In genomic region chr3:66544139-66544933, GRCm38 (mm10) we compare ENCODE assay signal across 22 mouse cellular contexts.
DNase-seq lines count a peak whose midpoint lies in the region; ATAC-seq and TF ChIP-seq lines count a peak whose summit lies in the region.
"Had no signal": no experiment of that assay in that cellular context is flagged by ENCODE, and none has a peak within 500 bp of the region (broad histone marks: within the 10 kb centered on the region; RNA-seq: fewer than 3 reads in every experiment).

No protein-coding gene starts in this region.

- H3K9me3 ChIP-seq in embryonic facial prominence, embryonic 14.5 days (ENCODE audit: control insufficient read depth, low read length), result peaks cover 6% of the 10 kb centered on the region; the same call in 1 of the 2 replicates
- H3K9me3 ChIP-seq in embryonic facial prominence, embryonic 10.5 days, result no peaks in the 10 kb centered on the region
- no peaks in the 10 kb centered on the region for H3K9me3 ChIP-seq in limb, embryonic 10.5 days (replicated peaks)
- H3K9me3 ChIP-seq in lung, embryonic 14.5 days (ENCODE audit: low read depth, low read length), result no peaks in the 10 kb centered on the region
- H3K9me3 ChIP-seq in stomach, postnatal 0 days (ENCODE audit: control insufficient read depth, low read length), result no peaks in the 10 kb centered on the region
- H3K9me3 ChIP-seq in intestine, postnatal 0 days (ENCODE audit: control insufficient read depth), result no peaks in the 10 kb centered on the region
- H3K9me3 ChIP-seq: embryonic facial prominence, embryonic 12.5 days; liver, embryonic 13.5 days; neural tube, embryonic 15.5 days had no signal

- peak; percentile 87 for DNase-seq in embryonic facial prominence, embryonic 14.5 days (ENCODE audit: low spot score)
- DNase-seq in embryonic facial prominence, embryonic 10.5 days (ENCODE audit: low spot score), result no peak
- no peak for DNase-seq in limb, embryonic 10.5 days (ENCODE audit: low spot score)
- peak; percentile 74 for DNase-seq in lung, embryonic 14.5 days
- peak; percentile 79 for DNase-seq in lung, postnatal 25 days (ENCODE audit: low spot score)
- no peak for DNase-seq in stomach, postnatal 0 days (ENCODE audit: low spot score)
- no peak for DNase-seq in right cerebral cortex, postnatal 25 days
- DNase-seq: cerebellum, adult 11-12 months; cerebellum, postnatal 14 days; gastrocnemius, postnatal 10 days; kidney, adult 18-20 months; left cerebral cortex, postnatal 4 days; liver, embryonic 13.5 days; right cerebral cortex, adult 18-20 months had no signal

- no peak overlapping the region for H3K27ac ChIP-seq in embryonic facial prominence, embryonic 14.5 days (replicated peaks; ENCODE audit: low read depth, low read length)
- H3K27ac ChIP-seq in embryonic facial prominence, embryonic 10.5 days (replicated peaks), result no peak overlapping the region
- H3K27ac ChIP-seq in limb, embryonic 10.5 days, result 0 out of 2 replicates have a peak overlapping the region, but pooled peaks have one; percentile 25
- H3K27ac ChIP-seq in lung, embryonic 14.5 days (ENCODE audit: low read depth), result no peak overlapping the region
- no peak overlapping the region for H3K27ac ChIP-seq in stomach, postnatal 0 days (replicated peaks)
- no peak overlapping the region for H3K27ac ChIP-seq in intestine, postnatal 0 days (ENCODE audit: low read depth, low read length)
- H3K27ac ChIP-seq: embryonic facial prominence, embryonic 12.5 days; forebrain, embryonic 15.5 days; hindbrain, embryonic 13.5 days; left cerebral cortex, adult 2 months; liver, embryonic 13.5 days; midbrain, embryonic 12.5 days; neural tube, embryonic 15.5 days had no signal

- no peaks in the 10 kb centered on the region for H3K27me3 ChIP-seq in embryonic facial prominence, embryonic 14.5 days (replicated peaks; ENCODE audit: control insufficient read depth, insufficient read depth, low read length)
- no peaks in the 10 kb centered on the region for H3K27me3 ChIP-seq in embryonic facial prominence, embryonic 10.5 days (replicated peaks; ENCODE audit: low read depth, poor library complexity, severe bottlenecking)
- no peaks in the 10 kb centered on the region for H3K27me3 ChIP-seq in limb, embryonic 10.5 days (ENCODE audit: low read depth, poor library complexity, severe bottlenecking)
- no peaks in the 10 kb centered on the region for H3K27me3 ChIP-seq in lung, embryonic 14.5 days (ENCODE audit: insufficient read depth, low read length)
- H3K27me3 ChIP-seq in stomach, postnatal 0 days (ENCODE audit: control insufficient read depth, insufficient read depth, low read length), result no peaks in the 10 kb centered on the region
- no peaks in the 10 kb centered on the region for H3K27me3 ChIP-seq in intestine, postnatal 0 days (replicated peaks; ENCODE audit: control insufficient read depth, insufficient read depth, low read length)
- H3K27me3 ChIP-seq: embryonic facial prominence, embryonic 12.5 days; hindbrain, embryonic 13.5 days; liver, embryonic 13.5 days; neural tube, embryonic 15.5 days had no signal

- no peak overlapping the region for H3K4me2 ChIP-seq in embryonic facial prominence, embryonic 14.5 days (ENCODE audit: low read depth, low read length)
- H3K4me2 ChIP-seq in lung, embryonic 14.5 days, result no peak overlapping the region
- no peak overlapping the region for H3K4me2 ChIP-seq in stomach, postnatal 0 days (replicated peaks; ENCODE audit: low read depth)
- H3K4me2 ChIP-seq in intestine, postnatal 0 days (replicated peaks; ENCODE audit: low read depth), result no peak overlapping the region
- H3K4me2 ChIP-seq: embryonic facial prominence, embryonic 12.5 days; forebrain, embryonic 15.5 days; hindbrain, embryonic 13.5 days; liver, embryonic 13.5 days; midbrain, embryonic 12.5 days; neural tube, embryonic 15.5 days had no signal

- no peak overlapping the region for H3K4me3 ChIP-seq in embryonic facial prominence, embryonic 14.5 days (ENCODE audit: low read depth, low read length)
- no peak overlapping the region for H3K4me3 ChIP-seq in embryonic facial prominence, embryonic 10.5 days
- no peak overlapping the region for H3K4me3 ChIP-seq in limb, embryonic 10.5 days
- no peak overlapping the region for H3K4me3 ChIP-seq in lung, embryonic 14.5 days (ENCODE audit: low read depth, low read length)
- H3K4me3 ChIP-seq in stomach, postnatal 0 days (ENCODE audit: low read depth, low read length), result no peak overlapping the region
- no peak overlapping the region for H3K4me3 ChIP-seq in intestine, postnatal 0 days (ENCODE audit: low read depth, low read length)
- H3K4me3 ChIP-seq: embryonic facial prominence, embryonic 12.5 days; erythroblast, embryonic 14.5 days; forebrain, embryonic 15.5 days; hindbrain, embryonic 13.5 days; left cerebral cortex, adult 2 months; liver, embryonic 13.5 days; midbrain, embryonic 12.5 days; neural tube, embryonic 15.5 days had no signal

- TF ChIP-seq CTCF in lung, embryonic 14.5 days (IDR thresholded peaks at IDR 0.05; ENCODE audit: low read depth), result no peak
- TF ChIP-seq CTCF in stomach, postnatal 0 days (IDR thresholded peaks at IDR 0.05; ENCODE audit: low read depth), result no peak
- TF ChIP-seq CTCF in intestine, postnatal 0 days (IDR thresholded peaks at IDR 0.05; ENCODE audit: low read depth), result no peak

- no peaks in the 10 kb centered on the region for H3K36me3 ChIP-seq in embryonic facial prominence, embryonic 14.5 days (ENCODE audit: control insufficient read depth, insufficient read depth, low read length)
- H3K36me3 ChIP-seq in embryonic facial prominence, embryonic 10.5 days (replicated peaks), result no peaks in the 10 kb centered on the region
- H3K36me3 ChIP-seq in limb, embryonic 10.5 days, result no peaks in the 10 kb centered on the region
- H3K36me3 ChIP-seq in lung, embryonic 14.5 days (ENCODE audit: insufficient read depth), result no peaks in the 10 kb centered on the region
- H3K36me3 ChIP-seq in stomach, postnatal 0 days (ENCODE audit: control insufficient read depth, insufficient read depth, low read length), result no peaks in the 10 kb centered on the region
- no peaks in the 10 kb centered on the region for H3K36me3 ChIP-seq in intestine, postnatal 0 days (ENCODE audit: control insufficient read depth, insufficient read depth)
- H3K36me3 ChIP-seq: embryonic facial prominence, embryonic 12.5 days; forebrain, embryonic 15.5 days; hindbrain, embryonic 13.5 days; liver, embryonic 13.5 days; midbrain, embryonic 12.5 days; neural tube, embryonic 15.5 days had no signal

- no peak overlapping the region for H3K9ac ChIP-seq in embryonic facial prominence, embryonic 14.5 days (ENCODE audit: low read depth, low read length)
- H3K9ac ChIP-seq in lung, embryonic 14.5 days, result no peak overlapping the region
- H3K9ac ChIP-seq in stomach, postnatal 0 days (ENCODE audit: low read length), result no peak overlapping the region
- H3K9ac ChIP-seq in intestine, postnatal 0 days (ENCODE audit: low read depth, low read length), result no peak overlapping the region
- H3K9ac ChIP-seq: embryonic facial prominence, embryonic 12.5 days; forebrain, embryonic 15.5 days; hindbrain, embryonic 13.5 days; liver, embryonic 13.5 days; midbrain, embryonic 12.5 days; neural tube, embryonic 15.5 days had no signal

- WGBS in embryonic facial prominence, embryonic 14.5 days, result 63% methylated on average over 5 of the region's 5 CpGs
- WGBS in embryonic facial prominence, embryonic 10.5 days, result 86% methylated on average over 5 of the region's 5 CpGs
- 87% methylated on average over 5 of the region's 5 CpGs for WGBS in limb, embryonic 10.5 days
- 56% methylated on average over 5 of the region's 5 CpGs for WGBS in lung, embryonic 14.5 days
- 62% methylated on average over 5 of the region's 5 CpGs for WGBS in stomach, postnatal 0 days
- 74% methylated on average over 5 of the region's 5 CpGs for WGBS in intestine, postnatal 0 days

- ATAC-seq in embryonic facial prominence, embryonic 14.5 days (ENCODE audit: low read depth), result peak; percentile 26; the same call in 1 of the 2 replicates
- ATAC-seq in lung, embryonic 14.5 days (ENCODE audit: insufficient read depth), result peak; percentile 88; the same call in 1 of the 2 replicates
- no peak for ATAC-seq in stomach, postnatal 0 days (ENCODE audit: low FRiP score, low TSS enrichment)
- no peak for ATAC-seq in intestine, postnatal 0 days
- ATAC-seq: forebrain, embryonic 15.5 days had no signal

- no peak for TF ChIP-seq EP300 in stomach, postnatal 0 days (optimal IDR thresholded peaks at IDR 0.05)

- H3K4me1 ChIP-seq in embryonic facial prominence, embryonic 14.5 days (ENCODE audit: control insufficient read depth, insufficient read depth, low read length), result no peaks in the 10 kb centered on the region
- no peaks in the 10 kb centered on the region for H3K4me1 ChIP-seq in embryonic facial prominence, embryonic 10.5 days
- H3K4me1 ChIP-seq in limb, embryonic 10.5 days, result peaks cover 6% of the 10 kb centered on the region; the same call in 1 of the 2 replicates
- H3K4me1 ChIP-seq in lung, embryonic 14.5 days (ENCODE audit: insufficient read depth), result no peaks in the 10 kb centered on the region
- H3K4me1 ChIP-seq in stomach, postnatal 0 days (replicated peaks; ENCODE audit: control insufficient read depth, insufficient read depth), result no peaks in the 10 kb centered on the region
- H3K4me1 ChIP-seq in intestine, postnatal 0 days (replicated peaks; ENCODE audit: control insufficient read depth, insufficient read depth, low read length), result no peaks in the 10 kb centered on the region
- H3K4me1 ChIP-seq: forebrain, embryonic 15.5 days; hindbrain, embryonic 13.5 days; midbrain, embryonic 12.5 days; neural tube, embryonic 15.5 days had no signal

Comparison
In these comparisons a context has a peak if more than half of its experiments do, and no peak if none do; other contexts are left out.
1. DNase-seq: peak in embryonic facial prominence, embryonic 14.5 days (single experiment), lung, embryonic 14.5 days (single experiment) and lung, postnatal 25 days (single experiment); none in embryonic facial prominence, embryonic 10.5 days (single experiment), limb, embryonic 10.5 days (single experiment), stomach, postnatal 0 days (single experiment) and right cerebral cortex, postnatal 25 days (single experiment).
2. ATAC-seq: peak in embryonic facial prominence, embryonic 14.5 days (single experiment) and lung, embryonic 14.5 days (single experiment); none in stomach, postnatal 0 days (single experiment) and intestine, postnatal 0 days (single experiment).